Mouse (Mus musculus) stomach, adult 2 months (tissue): Measurements from ENCODE around the gene Gm5286. TPM values are rescaled to one million over a fixed set of nuclear protein-coding genes. Genes with fewer than 3 reads are reported as not detected.

Source experiments
- polyA plus RNA-seq: library from polyadenylated mRNA; depleted of rRNA; stranded (reverse); fragments of >200 nt; gene quantifications from 2 replicates; pipeline ENCODE4 v1.2.3, GENCODE M21; 2012; rRNA removed

Gene Gm5286
- not detected in 2 replicates for polyA plus RNA-seq

DNA sequence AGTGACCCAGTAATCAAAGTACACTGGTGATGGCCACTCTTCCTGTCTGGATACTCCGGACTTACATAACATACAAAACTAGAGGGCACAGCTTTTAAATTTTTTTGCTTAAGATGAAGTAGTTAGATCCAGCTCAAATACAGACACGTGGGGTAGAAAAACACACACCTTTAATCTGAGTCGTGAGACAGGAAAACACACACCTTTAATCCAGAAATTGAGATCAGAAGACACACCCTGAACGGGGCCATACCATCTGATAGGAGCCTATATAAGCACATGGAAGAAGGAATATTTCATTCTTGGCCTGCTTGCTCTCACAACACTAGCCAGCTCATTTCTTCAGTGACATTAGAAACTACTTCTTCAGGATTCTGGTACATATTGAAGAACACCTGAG is at the start of gene Gm5286:
Gene Gm5286, plus strand, starts transcription at position 301 of the 400 bp plus-strand sequence.

GRCm38 (mm10) chr3:94178093-94178492 is 18.4 kb upstream of the Gm5286 start, which contains the start of gene Gm10696:
Gene Gm10696 (minus strand): TSS chr3:94178193.

Other genes starting within 250 kb of the Gm5286 start
- gene Tdpoz5, start 235.4 kb upstream of the Gm5286 start, polyA plus RNA-seq = not detected in 2 replicates
- not detected in 2 replicates for gene Gm9125, start 141.8 kb upstream of the Gm5286 start, polyA plus RNA-seq
- gene Gm10697, start 124.1 kb upstream of the Gm5286 start, polyA plus RNA-seq = not detected in 2 replicates
- not detected in 2 replicates for gene Gm10696, start 18.5 kb upstream of the Gm5286 start, polyA plus RNA-seq
- gene Gm4778, start 67.3 kb downstream of the Gm5286 start, polyA plus RNA-seq = not detected in 2 replicates
- gene Them4, start 113.4 kb downstream of the Gm5286 start, polyA plus RNA-seq = 0.19 and 0.45 TPM in 2 replicates
- gene Them5, start 145.4 kb downstream of the Gm5286 start, polyA plus RNA-seq = 32.9 and 36.3 TPM in 2 replicates
- gene C2cd4d, start 165.7 kb downstream of the Gm5286 start, polyA plus RNA-seq = 1.1 and 4.3 TPM in 2 replicates
- gene Rorc, start 176.1 kb downstream of the Gm5286 start, polyA plus RNA-seq = 3.0 and 4.1 TPM in 2 replicates
- 0.04 and 0.10 TPM in 2 replicates for gene Lingo4, start 201.8 kb downstream of the Gm5286 start, polyA plus RNA-seq
- 0.23 TPM in 1 of 2 replicates, not detected in the other for gene Tdrkh, start 216.6 kb downstream of the Gm5286 start, polyA plus RNA-seq
- 9.2 and 9.5 TPM in 2 replicates for gene Mrpl9, start 246.6 kb downstream of the Gm5286 start, polyA plus RNA-seq
- gene Oaz3, start 247.2 kb downstream of the Gm5286 start, polyA plus RNA-seq = not detected in 2 replicates